Mouse (Mus musculus) spleen, postnatal 14 days (tissue): ENCODE data around the gene Mef2c.

Source experiments
- DNase-seq, 2 experiments: peaks; one replicate each; pipeline ENCODE4 v3.0.0; 2021 to 2022; ENCODE audit warnings: low spot score in 2 of 2

The Mef2c gene

DNA sequence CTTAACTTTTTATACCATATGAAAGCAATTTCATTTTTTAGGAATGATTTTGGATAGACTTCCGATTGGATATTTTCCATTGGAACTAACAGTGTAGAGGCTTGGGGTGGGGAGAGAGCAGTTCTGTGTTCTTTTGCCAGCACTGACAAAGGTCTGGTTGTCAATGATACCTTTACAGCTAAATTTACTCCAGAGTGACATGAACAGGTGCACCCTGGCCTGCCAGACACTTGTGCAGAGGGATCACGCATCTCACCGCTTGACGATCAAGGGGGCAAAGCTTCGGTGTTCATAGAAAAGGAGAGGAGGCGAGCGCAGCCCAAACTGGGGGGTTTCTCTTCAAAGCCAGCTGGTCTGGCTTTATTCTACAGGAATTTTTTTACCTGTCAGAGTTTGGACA is at the start of gene Mef2c:
Mef2c (plus strand) TSS at position 116 of the 400 bp plus-strand sequence.
- no peak for DNase-seq

GRCm38 (mm10) chr13:83458729-83459128 is 45.1 kb upstream of the Mef2c start:
- DNase-seq: no peak

GRCm38 (mm10) chr13:83459600-83459999 is 44.2 kb upstream of the Mef2c start:
- DNase-seq: no peak

- no peak for DNase-seq
Measured at GRCm38 (mm10) chr13:83460620-83461019, 43.2 kb upstream of the Mef2c start.

- DNase-seq: no peak
Measured at GRCm38 (mm10) chr13:83461556-83461955, 42.3 kb upstream of the Mef2c start.

DNA sequence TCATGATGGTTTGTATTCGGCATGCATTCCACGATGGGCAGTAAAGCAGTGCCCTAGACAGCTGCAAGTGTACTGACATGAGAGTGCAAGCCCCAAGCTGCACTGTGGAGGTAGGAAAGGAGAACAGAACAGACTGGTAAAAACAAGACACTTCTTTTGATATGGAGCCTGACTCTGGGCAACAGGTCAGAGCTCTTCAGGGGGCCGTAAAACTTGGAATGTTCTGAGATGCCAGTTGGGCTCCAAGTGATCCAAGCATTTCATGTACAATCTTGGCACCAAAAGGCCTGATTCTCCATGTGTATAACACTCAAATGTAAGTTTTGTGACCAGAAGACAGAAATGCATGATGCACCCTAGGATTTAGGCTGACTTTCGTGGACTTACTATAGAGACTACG is 37.1 kb upstream of the Mef2c start:
- DNase-seq: no peak

DNA sequence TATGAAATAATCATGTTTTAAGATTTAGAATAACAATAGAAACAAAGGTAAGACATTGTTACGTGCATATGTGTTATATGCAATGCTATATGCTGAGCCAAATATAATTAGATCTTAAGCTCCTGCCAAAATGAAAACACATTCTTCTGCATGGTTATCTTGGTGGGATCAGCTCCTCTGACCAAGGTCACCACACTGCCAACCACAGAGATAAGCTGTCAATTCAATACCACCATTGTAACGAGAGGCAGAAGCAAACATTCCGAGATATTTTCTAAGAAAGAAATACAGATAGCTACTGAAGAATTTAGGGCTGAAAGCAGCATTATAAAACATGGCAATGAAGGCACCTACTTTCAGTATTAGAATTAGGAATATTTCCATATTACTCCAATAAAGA is 35.0 kb upstream of the Mef2c start:
- DNase-seq: no peak

- no peak for DNase-seq
Measured at GRCm38 (mm10) chr13:83473755-83474154, 30.1 kb upstream of the Mef2c start.

DNA sequence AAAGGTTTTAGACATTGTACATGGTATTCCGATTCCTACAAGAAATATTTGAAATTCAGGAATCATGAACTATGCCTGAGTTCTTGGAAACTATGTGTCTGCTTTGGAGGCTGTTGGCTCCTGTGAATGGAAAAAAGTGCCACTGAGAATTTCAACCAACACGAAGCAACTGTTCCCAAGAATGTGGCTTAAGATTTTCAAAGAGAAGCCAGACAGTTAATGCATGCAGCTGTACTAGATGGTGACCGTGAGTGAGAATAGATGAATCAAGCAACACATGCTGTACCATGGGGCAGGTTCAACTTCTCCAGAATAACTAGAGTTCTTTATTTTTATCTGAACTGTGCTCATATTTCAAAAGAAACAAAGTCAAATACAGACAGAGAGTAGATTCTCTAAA is 23.4 kb upstream of the Mef2c start:
- DNase-seq: no peak

DNA sequence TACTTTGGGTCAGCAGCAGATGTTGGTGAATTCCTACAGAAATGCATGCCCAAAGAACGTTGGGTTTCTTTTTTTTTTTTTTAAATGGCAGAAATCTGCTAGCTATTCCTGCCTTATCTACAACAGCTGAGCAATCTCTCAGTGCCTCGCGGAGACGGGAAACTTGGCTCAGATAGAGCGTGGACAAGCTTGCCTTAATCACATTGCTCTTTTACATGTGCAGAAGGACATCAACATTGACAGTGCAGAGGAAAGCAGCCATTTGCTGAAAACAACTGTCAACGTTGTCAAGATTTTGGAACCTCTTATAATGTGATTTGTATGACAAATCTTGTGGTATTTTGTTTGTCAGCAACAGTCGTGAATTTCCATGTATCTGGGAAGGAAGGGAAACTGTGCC is 22.5 kb upstream of the Mef2c start:
- DNase-seq: no peak

DNA sequence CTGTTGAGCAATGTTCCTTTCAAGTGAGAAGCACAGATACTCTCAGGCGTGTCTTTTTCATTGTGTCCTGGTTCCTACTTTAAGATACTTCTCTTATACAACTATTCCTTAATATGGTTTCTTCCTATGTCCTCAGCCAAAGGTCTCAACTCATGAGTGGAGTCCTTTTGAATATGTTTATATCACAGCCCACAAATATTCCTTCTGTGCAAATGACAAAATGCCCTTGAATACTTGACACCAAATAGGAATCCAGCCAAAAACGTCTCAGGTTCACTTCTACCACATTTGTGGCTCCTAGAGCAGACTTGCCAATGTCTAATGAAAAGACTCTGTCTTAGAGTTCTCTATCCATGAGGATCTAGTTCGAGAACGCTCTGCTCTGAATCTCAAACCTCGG is 21.7 kb upstream of the Mef2c start:
- DNase-seq: no peak

GRCm38 (mm10) chr13:83484215-83484614 is 19.6 kb upstream of the Mef2c start:
- DNase-seq: no peak

- no peak for DNase-seq
Measured at GRCm38 (mm10) chr13:83484721-83485369, 19.0 kb upstream of the Mef2c start.

GRCm38 (mm10) chr13:83492051-83492450 is 11.8 kb upstream of the Mef2c start:
- DNase-seq: no peak

GRCm38 (mm10) chr13:83497708-83498107 is 6.1 kb upstream of the Mef2c start:
- DNase-seq: no peak

GRCm38 (mm10) chr13:83499526-83499925 is 4.3 kb upstream of the Mef2c start:
- DNase-seq: no peak

DNA sequence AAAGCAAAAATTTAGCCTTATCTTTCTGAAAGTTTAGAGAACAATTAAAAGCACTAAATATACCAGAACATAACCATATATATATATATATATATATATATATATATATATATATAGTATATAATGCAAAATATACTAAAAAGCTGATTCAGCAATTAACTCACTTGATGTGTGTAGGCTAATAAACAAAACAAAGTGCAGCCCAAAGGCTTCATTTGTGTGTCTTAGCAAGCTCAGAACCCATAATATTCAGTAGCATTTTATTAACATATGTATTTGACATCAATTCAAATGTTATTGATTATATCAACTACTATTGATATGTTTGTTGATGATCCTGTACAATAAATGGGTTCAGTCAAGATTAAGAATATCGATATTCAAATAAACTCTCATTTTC is 3.9 kb downstream of the Mef2c start:
- no peak for DNase-seq

GRCm38 (mm10) chr13:83515013-83515547 is 11.2 kb downstream of the Mef2c start:
- no peak for DNase-seq

DNA sequence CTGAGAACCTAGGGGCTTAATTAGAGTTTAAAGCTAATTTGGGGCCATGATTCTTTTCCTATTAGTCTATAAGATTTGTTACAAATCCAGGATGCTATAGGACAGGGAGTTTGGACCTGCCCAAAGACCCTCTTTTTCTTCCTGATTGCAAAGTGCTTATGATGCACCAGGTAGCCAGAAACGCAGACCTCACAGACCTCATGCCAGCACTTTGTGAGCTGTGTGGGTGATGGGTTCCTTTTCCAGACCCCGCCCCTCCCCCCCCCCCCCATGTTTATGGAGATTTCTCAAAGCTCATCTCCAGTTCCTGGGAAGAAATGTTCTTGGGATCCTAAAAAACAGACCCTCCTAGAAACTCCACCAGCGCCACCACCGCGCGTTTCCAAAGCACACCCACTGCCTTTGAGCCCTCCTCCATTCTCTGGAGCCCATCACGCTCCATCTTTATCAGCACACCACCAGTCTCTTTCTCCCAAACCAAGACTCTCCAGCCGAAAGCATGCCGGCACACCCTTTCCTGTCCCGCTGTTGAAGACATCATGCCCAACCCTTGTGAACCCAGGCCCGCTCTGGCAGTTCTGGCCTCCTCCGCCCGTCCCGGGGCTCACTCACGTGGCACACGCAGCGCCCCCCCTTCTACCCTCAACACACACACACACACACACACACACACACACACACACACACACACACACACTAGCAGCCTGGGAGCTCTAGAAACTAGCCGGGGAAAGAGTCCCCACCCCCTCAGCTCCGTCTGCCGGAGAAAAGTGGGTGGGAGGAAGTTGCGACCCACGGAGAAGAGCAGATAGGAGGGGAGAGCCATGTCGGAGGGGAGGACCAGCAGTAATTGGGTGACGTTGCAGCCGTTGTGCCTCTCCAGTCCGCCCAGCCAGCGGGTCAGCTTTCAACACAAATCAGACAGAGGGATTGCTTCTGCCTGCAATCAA is 14.1 kb downstream of the Mef2c start:
- DNase-seq: peak in 1 of 2 experiments; percentile 22

DNA sequence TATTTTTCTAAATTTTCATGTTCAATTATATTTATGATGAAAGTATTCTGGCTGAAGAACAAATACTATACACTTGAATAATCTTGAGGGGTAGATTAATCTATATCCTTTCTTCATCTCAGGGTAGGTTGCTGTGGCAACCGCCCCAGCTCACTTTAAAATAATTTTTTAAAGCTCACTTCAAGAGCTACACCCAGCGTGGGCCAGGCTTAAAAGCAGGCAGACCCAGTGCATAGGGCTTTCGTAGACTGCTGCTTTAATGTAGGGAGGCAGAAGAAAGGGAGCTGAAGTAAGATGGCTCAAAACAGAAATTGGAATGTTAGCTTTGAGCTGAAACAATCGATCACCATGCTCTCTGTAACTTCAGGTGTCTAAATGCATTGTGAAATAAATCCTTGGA is 17.0 kb downstream of the Mef2c start:
- no peak for DNase-seq

GRCm38 (mm10) chr13:83523232-83523969 is 19.6 kb downstream of the Mef2c start:
- DNase-seq: peak in 1 of 2 experiments; percentile 15
